Mouse (Mus musculus) ovary, adult 2 months (tissue): ENCODE measurements around the gene Zfp11. TPM values are rescaled to one million over a fixed set of nuclear protein-coding genes. Genes with fewer than 3 reads are reported as not detected.

Experiments used
- polyA plus RNA-seq: library from polyadenylated mRNA; depleted of rRNA; stranded (reverse); fragments of >200 nt; gene quantifications from 2 replicates; pipeline ENCODE4 v1.2.3, GENCODE M21; 2012; rRNA removed

The Zfp11 gene
- 1.5 and 2.2 TPM in 2 replicates for polyA plus RNA-seq

GRCm38 (mm10) chr5:129670036-129670458, at the start of gene Zfp11:
Zfp11 (minus strand) TSS chr5:129670099.

DNA sequence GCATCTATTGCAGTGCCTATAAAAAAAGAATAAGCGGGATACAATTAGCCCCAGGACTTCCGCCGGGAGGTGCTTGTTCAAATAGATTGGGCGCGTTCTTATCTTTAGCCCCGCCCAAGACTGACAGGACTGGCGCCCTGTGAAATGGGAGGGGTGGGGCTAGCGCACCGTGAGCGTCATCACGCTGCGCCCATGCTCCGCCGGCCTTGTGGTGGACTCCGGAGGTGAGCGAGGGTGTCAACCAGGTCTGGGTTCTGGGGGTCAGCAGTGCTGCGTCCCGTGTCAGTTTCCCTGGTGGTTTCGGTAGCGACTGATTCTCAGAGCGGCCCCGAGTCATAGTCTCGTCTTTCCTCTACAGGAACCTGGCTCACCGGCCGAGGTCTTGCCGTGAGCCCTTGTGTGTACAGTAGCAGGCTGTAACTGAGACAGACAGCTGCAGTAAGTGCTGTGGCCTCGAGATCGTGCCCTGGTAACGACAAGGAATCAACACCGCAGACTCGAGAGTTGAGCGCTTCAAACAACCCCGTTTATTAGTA, 45.5 kb upstream of the Zfp11 start, which contains the start of gene Mrps17:
Mrps17 (plus strand) TSS at position 172 of the 536 bp plus-strand sequence.

GRCm38 (mm10) chr5:129708412-129708811, 38.5 kb upstream of the Zfp11 start, which contains the start of gene Sept14:
Sept14 (minus strand) TSS chr5:129708512.

Other genes with a start within 250 kb of the Zfp11 start
- 122 and 133 TPM in 2 replicates for gene Sfswap, start 168.9 kb downstream of the Zfp11 start, polyA plus RNA-seq
- 15.8 and 19.4 TPM in 2 replicates for gene Mmp17, start 85.9 kb downstream of the Zfp11 start, polyA plus RNA-seq
- gene Sept14, start 38.4 kb upstream of the Zfp11 start, polyA plus RNA-seq = not detected in 2 replicates
- gene Mrps17, start 45.4 kb upstream of the Zfp11 start, polyA plus RNA-seq = 76.4 and 101 TPM in 2 replicates
- 43.1 and 56.3 TPM in 2 replicates for gene Nipsnap2, start 55.0 kb upstream of the Zfp11 start, polyA plus RNA-seq
- 20.3 and 21.0 TPM in 2 replicates for gene Psph, start 117.3 kb upstream of the Zfp11 start, polyA plus RNA-seq
- gene Sumf2, start 176.9 kb upstream of the Zfp11 start, polyA plus RNA-seq = 23.9 and 33.8 TPM in 2 replicates
- 1,641 and 1,970 TPM in 2 replicates for gene Chchd2, start 217.4 kb upstream of the Zfp11 start, polyA plus RNA-seq
- gene Zbed5, start 225.6 kb upstream of the Zfp11 start, polyA plus RNA-seq = 7.2 and 9.1 TPM in 2 replicates
- gene Phkg1, start 228.4 kb upstream of the Zfp11 start, polyA plus RNA-seq = 1.7 and 2.3 TPM in 2 replicates
- gene Nupr1l, start 238.4 kb upstream of the Zfp11 start, polyA plus RNA-seq = 16.2 and 25.4 TPM in 2 replicates